Mouse (Mus musculus): Measurements from ENCODE around the gene Rps6kb1.

The Rps6kb1 gene

GRCm38 (mm10) chr11:86580319-86581113, 35.9 kb upstream of the Rps6kb1 start:
- no peak for DNase-seq

- no peak for DNase-seq
These were observed 35.2 kb upstream of the Rps6kb1 start for GRCm38 (mm10) chr11:86579731-86580318.

GRCm38 (mm10) chr11:86578809-86579730, 34.5 kb upstream of the Rps6kb1 start:
- peak; percentile 45 to 55 for DNase-seq

- DNase-seq, result no peak
These were observed 33.7 kb upstream of the Rps6kb1 start for GRCm38 (mm10) chr11:86578106-86578808.

GRCm38 (mm10) chr11:86577231-86577630, 32.6 kb upstream of the Rps6kb1 start:
- no peak for DNase-seq

GRCm38 (mm10) chr11:86575632-86576378, 31.2 kb upstream of the Rps6kb1 start:
- DNase-seq, result no peak

GRCm38 (mm10) chr11:86574408-86574807, 29.8 kb upstream of the Rps6kb1 start:
- no peak for DNase-seq

GRCm38 (mm10) chr11:86573646-86574231, 29.1 kb upstream of the Rps6kb1 start:
- DNase-seq, result no peak

- no peak for DNase-seq
These were observed 28.0 kb upstream of the Rps6kb1 start for GRCm38 (mm10) chr11:86572623-86573022.

- no peak for DNase-seq
These were observed 27.3 kb upstream of the Rps6kb1 start for GRCm38 (mm10) chr11:86571871-86572270.

GRCm38 (mm10) chr11:86571047-86571855, 26.6 kb upstream of the Rps6kb1 start:
- DNase-seq, result no peak

- DNase-seq, result no peak
These were observed 25.7 kb upstream of the Rps6kb1 start for GRCm38 (mm10) chr11:86570261-86570746.

- DNase-seq, result no peak
These were observed 23.8 kb upstream of the Rps6kb1 start for GRCm38 (mm10) chr11:86568425-86568824.

GRCm38 (mm10) chr11:86558258-86558657, 13.7 kb upstream of the Rps6kb1 start:
- DNase-seq, result no peak

- DNase-seq, result no peak
These were observed 8.9 kb upstream of the Rps6kb1 start for GRCm38 (mm10) chr11:86553525-86553924.

- DNase-seq, result peak in 1 of 2 experiments; percentile 25
These were observed 2.8 kb upstream of the Rps6kb1 start for GRCm38 (mm10) chr11:86547412-86547811.

- no peak for DNase-seq
These were observed 951 bp upstream of the Rps6kb1 start for GRCm38 (mm10) chr11:86545556-86545955.

- DNase-seq, result no peak
These were observed 506 bp downstream of the Rps6kb1 start for GRCm38 (mm10) chr11:86543960-86544638.

GRCm38 (mm10) chr11:86542851-86543250, 1.8 kb downstream of the Rps6kb1 start:
- no peak for DNase-seq

GRCm38 (mm10) chr11:86540476-86540845, 4.1 kb downstream of the Rps6kb1 start:
- DNase-seq, result no peak

Data from spleen, adult 18-20 months (tissue).